Mouse (Mus musculus): ENCODE measurements around the gene Arf6.

DNA sequence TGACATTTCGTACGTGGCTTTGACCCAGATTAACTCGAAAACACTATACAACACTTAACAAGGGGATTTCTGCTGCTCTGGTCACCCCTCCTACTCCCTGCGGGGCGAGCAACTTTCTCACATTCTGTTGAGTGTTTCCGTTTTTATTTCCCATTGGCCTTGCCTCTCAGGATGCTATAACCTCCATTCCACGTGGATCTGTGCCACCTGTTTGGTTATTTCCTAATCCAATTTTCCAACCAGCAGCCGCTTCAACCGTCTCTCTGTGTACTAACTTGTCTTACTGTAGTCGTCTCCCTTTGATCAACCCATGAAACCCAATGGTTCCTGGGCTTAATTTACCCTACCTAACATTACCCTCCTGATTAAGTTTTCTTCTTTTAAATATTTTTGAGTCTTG lies 21.1 kb downstream of the Arf6 start:
- no peak for TF ChIP-seq CTCF (IDR thresholded peaks at IDR 0.05; ENCODE audit: low read depth)
- TF ChIP-seq EP300 (IDR thresholded peaks at IDR 0.05; ENCODE audit: low read depth) = no peak

Measured in liver, postnatal 0 days (tissue).